Mouse (Mus musculus) embryonic stem cell, embryonic (primary cell): ENCODE measurements around the gene Rrbp1.

ENCODE experiments used
- CTCF ChIA-PET, 4 experiments: fragments of 300-600 bp in 2 of 4; fragments of 350-600 bp in 2 of 4; sonication (Branson Sonifier 250); formaldehyde crosslinking; loops; one replicate each; lab custom pipeline; 2022; ENCODE audit warnings: inconsistent platforms in 2 of 4; lab: Charles Lee
- POLR2A ChIA-PET, 4 experiments: fragments of 300-600 bp in 2 of 4; fragments of 350-600 bp in 2 of 4; sonication (Branson Sonifier 250); formaldehyde crosslinking; loops; one replicate each; lab custom pipeline; 2022; ENCODE audit warnings: antibody characterized with exemption in 4 of 4, inconsistent platforms in 1 of 4; lab: Charles Lee

The Rrbp1 gene

GRCm38 (mm10) chr2:143982901-143983300 lies 28.2 kb downstream of the Rrbp1 start:
- ChIA-PET CTCF (interaction anchor here in 3 of 4 experiments (1.0 to 2.1 kb wide), 3 partner anchors 10 to 34 kb away, joined by 3 to 8 read pairs (median 3); partner anchors contain the start of gene Rrbp1 (in 1 of the 3)), POLR2A (interaction anchor here in 2 of 4 experiments (0.9 to 2.1 kb wide), 6 partner anchors 10 to 263 kb away, joined by 3 to 12 read pairs (median 4); partner anchors contain the start of genes Dstn (in 1 of the 2) and Rrbp1 (in 1 of the 2))

DNA sequence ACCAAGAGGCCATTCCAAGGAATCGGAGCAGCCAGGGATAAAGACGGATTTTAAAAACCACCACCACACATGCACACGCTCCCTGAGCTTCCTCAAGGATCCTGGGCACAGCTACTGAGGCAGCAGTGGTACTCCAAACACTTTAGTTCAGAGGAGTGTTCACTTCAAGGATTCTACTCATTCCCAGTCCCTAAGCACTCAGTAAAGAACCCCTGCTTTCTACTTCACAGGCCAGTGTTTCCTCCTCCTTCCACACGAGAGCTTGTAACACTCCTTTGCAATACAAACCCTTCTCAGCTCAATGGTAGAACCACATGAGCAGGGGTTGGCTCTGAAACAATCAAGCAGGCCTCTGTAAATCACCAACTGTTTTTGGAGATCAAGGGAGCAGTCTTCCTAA lies 28.9 kb downstream of the Rrbp1 start:
- POLR2A ChIA-PET: interaction anchor here in 2 of 4 experiments (0.5 to 2.1 kb wide), 7 partner anchors 22 to 216 kb away, joined by 3 to 12 read pairs (median 5); partner anchors contain the start of gene Rrbp1 (in 1 of the 2)
- CTCF ChIA-PET: interaction anchor here in 3 of 4 experiments (0.5 to 2.1 kb wide), 8 partner anchors 9 to 1575 kb away, joined by 3 to 17 read pairs (median 4); partner anchors contain the start of gene Rrbp1 (in 1 of the 3)

GRCm38 (mm10) chr2:143980781-143981398 lies 30.2 kb downstream of the Rrbp1 start:
- ChIA-PET CTCF (interaction anchor here (0.5 to 2.1 kb wide), 77 partner anchors 8 to 867 kb away, joined by 3 to 17 read pairs (median 4); partner anchors contain the start of genes Rrbp1 (in 3 of the 4), Bfsp1 (in 1 of the 4) and Dstn (in 1 of the 4)), POLR2A (interaction anchor here (0.6 to 2.1 kb wide), 25 partner anchors 9 to 303 kb away, joined by 3 to 12 read pairs (median 4); partner anchors contain the start of gene Rrbp1 (in 2 of the 4))

GRCm38 (mm10) chr2:143978444-143979147 lies 32.5 kb downstream of the Rrbp1 start:
- CTCF ChIA-PET: interaction anchor here in 2 of 4 experiments (0.7 to 1.2 kb wide), 4 partner anchors 38 to 303 kb away, joined by 3 to 4 read pairs (median 3); no protein-coding TSS in a partner anchor

DNA sequence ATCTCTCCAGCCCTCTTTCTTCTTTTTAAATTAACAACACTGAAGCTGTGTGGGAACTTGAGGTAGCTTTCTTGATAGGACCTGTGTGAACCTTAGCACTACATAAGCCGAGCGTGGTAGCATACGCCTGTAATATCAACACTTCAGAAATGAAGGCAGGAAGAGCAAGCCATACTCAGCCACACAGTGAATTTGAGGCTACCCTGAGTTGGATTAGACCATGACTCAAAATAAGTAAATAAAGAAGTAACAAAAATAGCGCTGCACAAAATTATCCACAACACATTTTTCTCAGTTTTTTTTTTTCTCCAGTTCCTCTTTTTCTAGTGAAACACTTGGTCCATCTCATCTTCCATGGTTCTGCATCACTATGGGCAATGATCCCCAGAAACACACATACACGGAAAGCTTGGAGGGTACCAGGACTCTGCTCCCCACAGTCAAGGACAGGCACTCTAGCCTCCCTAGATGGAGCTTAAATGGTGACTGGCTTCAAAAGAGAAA lies 35.9 kb downstream of the Rrbp1 start:
- ChIA-PET CTCF (interaction anchor here in 1 of 4 experiments (1.0 kb wide), 1 partner anchor 27 kb away, joined by 3 read pairs; no protein-coding TSS in a partner anchor), POLR2A (interaction anchor here in 2 of 4 experiments (0.6 to 1.8 kb wide), 11 partner anchors 12 to 280 kb away, joined by 3 to 8 read pairs (median 3); partner anchors contain the start of genes Rrbp1 (in 2 of the 2) and Dstn (in 1 of the 2))

More at GRCm38 (mm10) chr2:143978444-143979147, 32.5 kb downstream of the Rrbp1 start:
- POLR2A ChIA-PET: interaction anchor here in 3 of 4 experiments (0.9 to 1.5 kb wide), 6 partner anchors 14 to 63 kb away, joined by 3 to 8 read pairs (median 3); partner anchors contain the start of genes Dstn (in 1 of the 3) and Rrbp1 (in 1 of the 3)

- ChIA-PET CTCF (interaction anchor here in 2 of 4 experiments (1.1 to 2.1 kb wide), 3 partner anchors 8 to 10 kb away, joined by 3 to 8 read pairs (median 7); no protein-coding TSS in a partner anchor), POLR2A (interaction anchor here in 1 of 4 experiments (0.6 to 1.6 kb wide), 5 partner anchors 16 to 222 kb away, joined by 3 to 5 read pairs (median 4); no protein-coding TSS in a partner anchor)
Measured at GRCm38 (mm10) chr2:143973161-143973560, 37.9 kb downstream of the Rrbp1 start.

- ChIA-PET CTCF (interaction anchor here in 2 of 4 experiments (2.1 kb wide), 2 partner anchors 9 kb away, joined by 7 to 8 read pairs; no protein-coding TSS in a partner anchor), POLR2A (interaction anchor here in 1 of 4 experiments (1.5 kb wide), 1 partner anchor 9 kb away, joined by 5 read pairs; no protein-coding TSS in a partner anchor)
Measured at GRCm38 (mm10) chr2:143971887-143972286, 39.2 kb downstream of the Rrbp1 start.

- ChIA-PET CTCF (no interaction called here), POLR2A (no interaction called here)
Measured at GRCm38 (mm10) chr2:143970841-143971240, 40.2 kb downstream of the Rrbp1 start.

DNA sequence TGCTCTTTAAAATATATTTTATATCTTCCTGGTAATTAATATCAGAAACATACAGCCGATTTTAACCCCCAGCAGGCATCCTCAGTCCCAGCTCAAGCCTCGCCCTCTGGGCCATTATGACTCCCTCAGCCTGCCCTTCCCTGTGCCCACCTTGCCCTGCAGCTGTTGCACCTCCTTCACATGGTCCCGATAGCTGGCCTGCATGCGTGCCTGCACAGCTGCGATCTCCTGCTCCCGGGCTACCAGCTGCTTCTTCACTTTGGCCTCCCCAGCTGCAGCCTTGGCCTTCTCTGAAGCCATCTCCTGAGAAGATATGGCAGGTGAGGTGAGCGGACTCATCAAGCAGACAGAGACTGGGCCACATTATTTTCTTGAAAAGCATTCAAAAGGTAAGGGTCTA lies 41.8 kb downstream of the Rrbp1 start:
- ChIA-PET POLR2A (interaction anchor here in 2 of 4 experiments (0.5 to 1.5 kb wide), 5 partner anchors 12 to 54 kb away, joined by 3 to 6 read pairs (median 3); partner anchors contain the start of gene Dstn (in 1 of the 2)), CTCF (interaction anchor here in 3 of 4 experiments (0.5 to 1.6 kb wide), 4 partner anchors 12 to 31 kb away, joined by 3 to 5 read pairs (median 4); no protein-coding TSS in a partner anchor)

DNA sequence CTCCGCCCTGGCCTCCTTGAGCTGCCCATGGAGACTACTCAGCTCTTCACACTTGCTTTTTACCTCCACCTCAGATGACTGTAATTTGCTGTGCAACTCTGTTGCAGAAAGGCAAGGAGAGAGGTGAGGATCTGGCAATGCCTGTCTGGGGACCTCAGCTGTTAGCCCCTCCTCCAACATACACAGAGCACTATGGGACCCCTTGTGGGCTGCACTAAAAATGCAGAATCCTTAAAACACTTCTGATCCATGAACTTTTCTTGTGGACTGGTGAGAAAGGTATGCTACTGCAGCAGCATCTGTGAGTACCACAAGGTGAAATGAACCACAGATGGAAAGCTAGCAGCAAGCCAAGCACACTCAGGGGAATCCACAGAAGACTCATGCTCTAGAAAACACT lies 47.7 kb downstream of the Rrbp1 start:
- POLR2A ChIA-PET: interaction anchor here in 3 of 4 experiments (0.6 to 4.9 kb wide), 15 partner anchors 8 to 305 kb away, joined by 3 to 42 read pairs (median 4); partner anchors contain the start of gene Dstn (in 1 of the 3)
- CTCF ChIA-PET: interaction anchor here (0.7 to 4.3 kb wide), 6 partner anchors 17 to 252 kb away, joined by 3 to 17 read pairs (median 5); no protein-coding TSS in a partner anchor

DNA sequence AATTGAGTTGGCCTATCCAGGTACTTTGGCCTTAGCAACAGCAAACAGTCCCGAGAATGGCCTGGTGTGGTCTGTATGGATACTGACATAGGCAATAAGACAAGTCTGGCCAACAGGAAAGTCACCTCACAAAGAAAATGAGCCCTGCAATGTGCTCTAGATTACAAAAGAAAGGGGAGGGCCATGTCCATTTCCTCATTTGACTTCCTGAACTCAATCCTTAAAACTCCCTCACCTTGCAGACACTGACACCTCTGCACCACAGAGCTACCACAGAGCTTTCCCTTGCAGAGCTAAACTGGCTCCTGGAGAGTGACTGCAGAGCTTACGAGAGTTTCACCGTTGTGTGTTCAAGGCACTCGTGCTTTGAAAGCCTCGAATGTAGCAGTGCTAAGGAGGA lies 48.9 kb downstream of the Rrbp1 start:
- ChIA-PET CTCF (interaction anchor here in 2 of 4 experiments (1.1 to 4.3 kb wide), 3 partner anchors 17 to 19 kb away, joined by 4 to 17 read pairs (median 7); no protein-coding TSS in a partner anchor), POLR2A (interaction anchor here in 3 of 4 experiments (0.6 to 4.9 kb wide), 9 partner anchors 9 to 307 kb away, joined by 3 to 42 read pairs (median 6); partner anchors contain the start of gene Dstn (in 1 of the 3))

- ChIA-PET CTCF (interaction anchor here in 1 of 4 experiments (2.2 kb wide), 1 partner anchor 25 kb away, joined by 6 read pairs; no protein-coding TSS in a partner anchor), POLR2A (interaction anchor here in 3 of 4 experiments (0.5 to 3.2 kb wide), 5 partner anchors 11 to 40 kb away, joined by 3 to 13 read pairs (median 4); partner anchors contain the start of gene Dstn (in 1 of the 3))
Measured at GRCm38 (mm10) chr2:143955746-143956145, 55.3 kb downstream of the Rrbp1 start.

- CTCF ChIA-PET: interaction anchor here in 2 of 4 experiments (1.6 to 2.2 kb wide), 2 partner anchors 10 to 26 kb away, joined by 4 to 6 read pairs; no protein-coding TSS in a partner anchor
- POLR2A ChIA-PET: interaction anchor here in 3 of 4 experiments (0.6 to 3.2 kb wide), 9 partner anchors 8 to 382 kb away, joined by 3 to 13 read pairs (median 3); partner anchors contain the start of genes Dstn (in 2 of the 3) and Rrbp1 (in 1 of the 3)
Measured at GRCm38 (mm10) chr2:143955004-143955403, 56.1 kb downstream of the Rrbp1 start.

GRCm38 (mm10) chr2:143953944-143954343 lies 57.1 kb downstream of the Rrbp1 start:
- ChIA-PET POLR2A (interaction anchor here in 3 of 4 experiments (0.7 to 7.5 kb wide), 12 partner anchors 9 to 308 kb away, joined by 3 to 42 read pairs (median 4); partner anchors contain the start of genes Dstn (in 3 of the 3) and Rrbp1 (in 1 of the 3)), CTCF (interaction anchor here in 2 of 4 experiments (1.6 to 2.2 kb wide), 2 partner anchors 9 to 27 kb away, joined by 4 to 6 read pairs; no protein-coding TSS in a partner anchor)

- CTCF ChIA-PET: interaction anchor here in 1 of 4 experiments (2.1 kb wide), 1 partner anchor 29 kb away, joined by 9 read pairs; no protein-coding TSS in a partner anchor
- POLR2A ChIA-PET: interaction anchor here in 1 of 4 experiments (0.8 to 7.5 kb wide), 6 partner anchors 8 to 36 kb away, joined by 3 to 42 read pairs (median 6); partner anchors contain the start of gene Dstn
Measured at GRCm38 (mm10) chr2:143951546-143952315, 59.3 kb downstream of the Rrbp1 start.
